Mouse (Mus musculus): ENCODE results near the gene Pigq.

Gene Pigq

DNA sequence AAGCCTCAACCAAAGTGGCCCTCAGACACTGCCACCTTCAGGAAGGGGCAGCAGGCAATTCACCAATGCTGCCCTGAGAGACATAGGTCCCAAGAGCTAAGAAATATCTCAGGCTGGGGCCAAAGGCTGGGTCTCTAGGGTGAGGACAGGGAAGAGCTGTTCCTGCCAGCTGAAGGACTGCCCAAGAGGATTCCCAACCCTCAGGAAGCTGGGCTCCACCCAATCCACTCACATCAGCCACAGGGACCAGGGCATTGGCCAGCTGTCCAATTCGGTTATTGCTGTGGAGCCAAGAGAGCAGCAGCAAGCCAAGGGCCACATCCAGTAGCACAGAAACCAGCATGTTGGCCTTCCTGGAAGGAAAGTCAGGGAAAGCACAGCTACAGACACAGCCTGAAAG, 10.2 kb downstream of the Pigq start:
- DNase-seq (ENCODE audit: inconsistent age in 2 of 2, low spot score in 1 of 2), result peak in 1 of 2 experiments; percentile 52

- DNase-seq (ENCODE audit: inconsistent age in 2 of 2, low spot score in 1 of 2), result peak in 1 of 2 experiments; percentile 65
Measured at GRCm38 (mm10) chr17:25925348-25925747, 19.4 kb downstream of the Pigq start.

DNA sequence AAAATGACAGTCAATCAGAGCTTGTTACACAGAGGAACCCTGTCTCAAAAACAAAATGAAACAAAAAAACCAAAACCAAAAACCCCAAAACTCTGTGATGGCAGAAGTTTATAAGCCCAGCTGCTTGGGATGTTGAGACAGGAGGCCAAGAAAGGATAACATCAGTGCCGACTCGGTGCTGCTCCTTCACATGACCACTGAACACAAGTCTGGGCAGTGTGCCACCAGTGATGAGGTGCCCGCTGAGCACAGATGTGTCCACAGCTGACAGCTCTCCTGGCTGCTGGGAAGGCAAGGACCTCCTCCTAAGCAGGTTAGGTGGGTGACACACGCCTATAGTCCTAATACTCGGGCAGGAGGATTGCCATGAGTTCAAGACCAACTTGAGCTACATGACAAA, 22.6 kb downstream of the Pigq start:
- DNase-seq (ENCODE audit: inconsistent age in 2 of 2, low spot score in 1 of 2), result no peak

DNA sequence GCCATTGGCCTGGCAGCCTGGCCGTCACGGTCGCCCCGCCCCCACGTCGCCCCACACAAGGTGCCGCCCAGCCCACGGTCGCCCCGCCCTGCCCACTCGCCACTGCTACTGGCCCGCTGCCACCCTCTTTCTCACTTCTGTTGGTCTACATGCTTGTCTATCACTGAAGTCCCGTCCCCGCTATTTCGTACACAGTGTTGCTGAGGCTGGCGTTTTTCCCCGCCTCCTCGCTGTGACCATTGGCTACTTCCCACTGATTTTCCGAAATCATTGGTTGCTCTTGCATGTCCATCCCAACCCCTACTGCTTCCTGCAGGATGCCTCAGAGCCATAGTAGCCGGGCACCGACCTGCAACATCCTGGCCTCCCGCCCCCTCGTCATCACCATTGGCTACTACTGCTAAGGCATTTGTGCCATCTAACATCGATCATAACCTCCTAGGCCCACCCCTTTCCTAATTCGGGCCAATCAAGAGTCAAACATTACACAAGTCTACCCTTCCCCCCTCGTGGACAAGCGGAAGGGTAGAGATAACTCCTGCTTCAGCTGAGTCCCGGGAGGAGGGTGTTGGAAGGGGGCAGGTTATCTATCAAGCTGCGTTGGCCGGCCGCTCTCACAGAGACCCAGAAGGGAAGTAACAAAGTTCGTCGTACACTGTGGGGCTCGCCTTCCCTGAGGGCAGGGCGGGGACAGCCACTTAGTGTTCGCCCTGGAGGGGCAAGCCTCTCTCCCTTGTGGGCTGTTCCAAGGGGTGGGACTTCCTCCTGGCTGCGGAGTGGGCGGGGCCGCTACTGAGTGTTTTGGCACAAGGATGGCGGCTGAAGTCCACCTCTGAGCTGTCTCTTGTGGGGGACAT, 24.7 kb downstream of the Pigq start:
- peak; percentile 100 for DNase-seq (ENCODE audit: inconsistent age in 2 of 2, low spot score in 1 of 2)

DNA sequence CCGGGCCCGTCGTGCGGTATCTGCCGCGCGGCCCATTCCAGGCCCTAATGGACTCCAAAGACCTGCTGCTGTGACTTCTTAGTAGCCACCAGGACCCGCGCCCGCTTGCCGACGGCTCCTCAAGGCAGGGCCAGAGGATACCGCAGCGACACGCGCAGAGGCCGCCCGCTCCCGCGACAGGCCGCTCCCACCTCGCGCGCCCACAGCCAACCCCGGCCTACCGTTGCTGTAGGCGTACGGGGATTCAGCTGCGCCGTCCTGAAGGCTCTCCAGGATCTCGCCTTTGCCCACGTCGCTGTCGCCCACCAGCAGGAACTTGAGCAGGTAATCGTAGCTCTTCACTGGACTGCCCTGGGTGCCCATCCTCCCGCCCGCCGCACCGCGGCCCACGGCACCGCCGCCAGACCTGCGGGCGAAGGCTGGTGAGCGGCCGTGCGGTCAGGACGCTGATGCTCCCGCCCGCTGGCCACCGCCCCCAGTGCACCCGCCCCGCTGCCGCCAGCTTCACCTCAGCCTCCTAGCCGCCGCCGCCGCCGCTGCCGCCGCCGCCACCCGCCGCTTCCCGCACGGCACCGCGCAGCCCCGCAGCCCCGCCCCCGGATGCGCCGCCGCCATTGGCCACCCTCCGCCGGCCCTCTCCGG, 25.5 kb downstream of the Pigq start, which contains the start of gene Rab40c:
TSS of gene Rab40c (minus strand) at position 584 of the 642 bp plus-strand sequence.
- DNase-seq (ENCODE audit: inconsistent age in 2 of 2, low spot score in 1 of 2), result no peak

DNA sequence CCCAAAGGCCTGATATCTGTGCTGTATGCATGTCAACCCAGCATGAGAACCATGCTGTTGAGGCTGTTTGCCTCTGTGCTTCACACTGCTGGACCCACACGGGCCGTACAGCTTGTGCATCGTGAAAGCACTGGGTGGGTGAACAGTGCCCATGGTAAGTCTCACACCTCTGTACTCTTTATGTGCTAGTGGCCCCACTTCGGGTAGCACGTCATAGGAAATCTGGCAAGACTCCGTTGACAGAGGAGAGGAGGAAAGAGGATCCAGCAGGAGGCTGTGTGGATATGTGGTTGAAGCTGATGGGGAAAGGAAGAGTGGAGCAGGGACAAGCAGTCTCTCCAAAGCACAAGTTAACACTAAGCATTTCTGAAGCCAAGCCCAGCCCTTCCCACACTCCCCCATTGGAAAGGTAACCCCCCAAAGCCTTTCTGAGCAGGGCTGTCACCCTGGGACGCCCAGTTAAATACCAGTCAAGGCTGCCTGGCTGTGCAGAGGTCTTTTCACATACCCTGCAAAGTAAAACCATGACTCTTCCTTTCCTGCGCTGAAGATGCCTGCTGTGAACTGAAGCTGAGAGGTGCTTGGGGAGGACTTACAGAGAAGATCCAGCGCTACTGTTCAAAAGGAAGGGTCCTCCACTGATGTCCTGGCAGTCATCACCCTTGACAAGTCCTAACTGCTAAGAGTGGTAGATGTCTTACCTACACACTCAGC, 26.5 kb downstream of the Pigq start:
- peak; percentile 25 to 62 for DNase-seq (ENCODE audit: inconsistent age in 2 of 2, low spot score in 1 of 2)

- peak; percentile 77 to 93 for DNase-seq (ENCODE audit: inconsistent age in 2 of 2, low spot score in 1 of 2)
Measured at GRCm38 (mm10) chr17:25916931-25917647, 27.6 kb downstream of the Pigq start.

DNA sequence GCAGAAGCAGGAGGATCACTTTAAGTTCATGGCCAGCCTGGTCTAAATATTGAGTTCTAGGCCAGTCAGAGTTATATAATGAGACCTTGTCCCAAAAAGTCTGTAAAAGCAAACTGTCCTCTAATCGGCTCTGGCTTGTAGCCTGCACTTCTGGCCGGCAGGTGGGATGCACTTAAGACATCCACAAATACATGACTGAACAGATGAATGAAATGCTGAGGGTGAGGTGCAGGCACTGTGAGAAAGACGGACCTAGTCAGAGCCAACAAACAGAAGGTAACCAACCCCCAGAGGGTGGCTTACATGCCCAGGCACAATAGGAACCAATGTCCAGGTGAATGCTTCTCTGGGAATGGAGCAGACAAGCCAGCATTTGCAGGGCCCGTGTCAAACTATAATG, 30.4 kb downstream of the Pigq start:
- DNase-seq (ENCODE audit: inconsistent age in 2 of 2, low spot score in 1 of 2), result peak; percentile 18 to 78

DNA sequence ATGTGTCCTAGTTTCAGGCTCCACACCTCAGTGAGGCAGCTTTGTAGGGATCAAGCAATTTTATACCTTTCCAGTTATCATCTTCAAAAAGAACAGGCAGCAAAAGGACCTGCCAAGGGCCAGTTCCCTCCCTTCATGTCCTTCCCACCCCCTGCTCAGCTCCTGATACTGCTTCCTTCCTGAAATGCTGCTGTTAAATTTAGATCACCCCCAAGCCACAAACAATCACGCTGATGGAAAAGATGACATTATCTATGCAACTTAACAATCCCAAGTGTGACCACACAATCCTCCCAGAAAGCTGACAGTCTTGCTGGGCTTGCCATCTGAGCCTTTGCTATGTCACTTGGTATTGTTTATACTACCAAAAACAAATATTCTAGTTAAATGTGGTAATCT, 30.9 kb downstream of the Pigq start:
- peak; percentile 23 to 76 for DNase-seq (ENCODE audit: inconsistent age in 2 of 2, low spot score in 1 of 2)

GRCm38 (mm10) chr17:25913186-25913876, 31.4 kb downstream of the Pigq start:
- peak; percentile 72 to 87 for DNase-seq (ENCODE audit: inconsistent age in 2 of 2, low spot score in 1 of 2)

GRCm38 (mm10) chr17:25911816-25912215, 32.9 kb downstream of the Pigq start:
- peak; percentile 83 to 91 for DNase-seq (ENCODE audit: inconsistent age in 2 of 2, low spot score in 1 of 2)

DNA sequence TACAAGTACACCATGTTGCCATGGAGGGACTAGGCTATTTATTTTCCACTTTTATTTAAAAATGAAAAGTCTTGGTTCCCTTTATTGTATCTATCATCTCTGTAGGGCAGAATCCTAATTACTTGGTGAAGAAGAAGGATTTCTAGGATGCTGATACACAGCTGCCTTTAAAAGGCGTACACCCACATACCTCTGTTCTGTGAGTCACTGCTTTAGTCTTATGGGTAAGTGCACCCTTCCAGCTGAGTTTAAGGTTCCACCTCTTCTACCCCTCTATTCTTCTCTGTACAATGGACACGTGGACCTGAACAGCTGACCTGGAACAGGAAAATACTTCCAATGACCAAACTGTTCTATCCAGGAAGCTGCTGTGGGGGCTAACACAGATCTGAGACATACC, 37.1 kb downstream of the Pigq start:
- DNase-seq (ENCODE audit: inconsistent age in 2 of 2, low spot score in 1 of 2), result no peak

GRCm38 (mm10) chr17:25903061-25903460, 41.7 kb downstream of the Pigq start:
- DNase-seq (ENCODE audit: inconsistent age in 2 of 2, low spot score in 1 of 2), result no peak

- DNase-seq (ENCODE audit: inconsistent age in 2 of 2, low spot score in 1 of 2), result no peak
Measured at GRCm38 (mm10) chr17:25900193-25900592, 44.5 kb downstream of the Pigq start.

DNA sequence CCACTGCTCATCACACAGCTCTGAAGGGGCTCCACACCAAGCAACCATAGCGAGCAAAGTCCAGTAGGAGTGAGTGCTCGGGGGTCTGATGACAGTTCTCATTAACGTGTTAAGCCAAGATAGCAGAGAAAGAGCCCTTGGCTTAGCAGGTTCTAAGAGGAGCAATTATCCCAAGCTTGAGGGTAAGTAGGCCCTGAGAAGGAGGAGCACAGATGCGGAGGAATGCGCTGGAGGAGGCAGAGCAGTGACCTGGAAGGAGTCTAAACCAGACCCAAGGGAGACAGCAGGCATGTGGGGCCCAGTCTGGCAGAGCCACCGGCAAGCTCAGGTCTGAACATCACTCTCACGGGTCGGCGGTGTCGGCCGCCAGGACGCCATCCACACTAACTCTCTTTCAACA, 48.8 kb downstream of the Pigq start:
- no peak for DNase-seq (ENCODE audit: inconsistent age in 2 of 2, low spot score in 1 of 2)

DNA sequence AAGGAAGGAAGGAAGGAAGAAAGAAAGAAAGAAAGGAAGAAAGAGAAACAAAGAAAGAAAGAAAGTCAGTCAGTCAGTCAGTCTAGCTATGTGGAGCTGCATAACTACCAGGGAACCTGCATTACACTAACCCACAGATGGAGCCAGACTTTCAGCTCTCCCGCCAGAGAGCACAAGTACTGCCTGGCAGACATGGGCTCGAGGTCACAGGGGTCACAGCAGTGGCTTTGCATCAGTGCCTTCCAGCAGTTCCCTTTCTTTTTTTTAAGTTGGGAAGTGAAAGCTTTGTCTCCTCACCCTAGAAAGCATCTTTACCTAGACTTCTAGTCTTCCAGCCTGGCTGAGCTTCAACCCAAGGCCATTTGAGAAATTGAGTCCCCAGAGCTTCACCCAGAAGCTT, 49.3 kb downstream of the Pigq start:
- DNase-seq (ENCODE audit: inconsistent age in 2 of 2, low spot score in 1 of 2), result peak in 1 of 2 experiments; percentile 56

GRCm38 (mm10) chr17:25893975-25894617, 50.6 kb downstream of the Pigq start:
- DNase-seq (ENCODE audit: inconsistent age in 2 of 2, low spot score in 1 of 2), result peak; percentile 78 to 92

DNA sequence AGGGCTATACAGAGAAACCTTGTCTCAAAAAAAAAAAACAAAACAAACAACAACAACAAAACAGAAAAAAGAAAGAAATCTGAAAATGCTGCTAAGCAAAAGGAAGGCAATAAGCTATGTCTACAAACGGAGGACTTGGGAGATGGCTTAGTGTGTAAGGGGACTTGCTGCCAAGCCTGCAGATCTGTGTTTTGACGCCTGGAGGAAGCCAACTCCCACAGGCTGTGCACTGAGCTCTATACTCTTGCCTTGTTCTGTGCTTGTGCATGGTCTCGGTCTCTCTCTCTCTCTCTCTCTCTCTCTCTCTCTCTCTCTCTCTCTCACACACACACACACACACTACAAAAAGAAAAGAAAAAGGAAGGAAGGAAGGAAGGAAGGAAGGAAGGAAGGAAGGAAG, 55.9 kb downstream of the Pigq start:
- no peak for DNase-seq (ENCODE audit: inconsistent age in 2 of 2, low spot score in 1 of 2)

- no peak for DNase-seq (ENCODE audit: inconsistent age in 2 of 2, low spot score in 1 of 2)
Measured at GRCm38 (mm10) chr17:25887467-25887866, 57.3 kb downstream of the Pigq start.

- DNase-seq (ENCODE audit: inconsistent age in 2 of 2, low spot score in 1 of 2), result no peak
Measured at GRCm38 (mm10) chr17:25886806-25887205, 57.9 kb downstream of the Pigq start.
